Mouse (Mus musculus) kidney, postnatal 10 days (tissue): ENCODE data around the gene Gnl3l.
A peak's percentile ranks its signal among the peaks of the same experiment; 100 is the strongest.

Experiments
- DNase-seq: peaks from one replicate; pipeline ENCODE4 v3.0.0; 2021; ENCODE audit warnings: mixed read lengths

Gene Gnl3l

GRCm38 (mm10) chrX:150956522-150957300, 60.4 kb downstream of the Gnl3l start:
- peak; percentile 87 for DNase-seq

- no peak for DNase-seq
Observed at GRCm38 (mm10) chrX:150956016-150956415, 61.1 kb downstream of the Gnl3l start.

- DNase-seq: no peak
Observed at GRCm38 (mm10) chrX:150955441-150955840, 61.7 kb downstream of the Gnl3l start.

- DNase-seq: no peak
Observed at GRCm38 (mm10) chrX:150954721-150955120, 62.4 kb downstream of the Gnl3l start.
